21 mouse cellular contexts compared by ENCODE assay signal in the genomic region with DNA sequence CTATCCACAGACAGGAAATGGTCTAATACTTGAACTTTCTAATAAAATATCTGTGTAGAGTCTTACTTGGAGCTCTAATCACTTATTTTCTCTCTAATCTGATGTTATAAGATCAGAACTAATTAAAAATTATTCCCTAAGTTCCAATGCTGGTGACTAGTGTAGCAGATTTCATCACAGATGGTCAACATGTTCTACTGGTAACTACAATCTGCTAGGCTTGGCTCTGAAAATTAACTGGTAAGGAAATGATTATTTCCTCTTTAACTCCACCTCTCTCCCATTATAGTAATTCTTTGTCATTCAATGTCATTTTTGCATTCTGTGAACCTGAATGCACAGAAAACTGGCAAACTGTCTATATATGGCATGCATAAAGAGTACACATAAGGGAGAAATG.
DNase-seq lines count a peak whose midpoint lies in the region; ATAC-seq lines count a peak whose summit lies in the region.
"Had no signal": no experiment of that assay in that cellular context is flagged by ENCODE, and none has a peak within 500 bp of the region (broad histone marks: within the 10 kb centered on the region; RNA-seq: fewer than 3 reads in every experiment).

No protein-coding gene starts in this region.

- no peak overlapping the region for H3K9ac ChIP-seq in forebrain, embryonic 14.5 days (ENCODE audit: low read length)
- H3K9ac ChIP-seq in forebrain, embryonic 11.5 days (ENCODE audit: low read length) = no peak overlapping the region
- H3K9ac ChIP-seq: embryonic facial prominence, embryonic 12.5 days; forebrain, embryonic 15.5 days; heart, embryonic 15.5 days; hindbrain, embryonic 14.5 days; intestine, embryonic 15.5 days had no signal

- H3K9me3 ChIP-seq in forebrain, embryonic 14.5 days (replicated peaks; ENCODE audit: control insufficient read depth, low read length) = no peaks in the 10 kb centered on the region
- H3K9me3 ChIP-seq in forebrain, embryonic 11.5 days (ENCODE audit: control insufficient read depth, low read length) = no peaks in the 10 kb centered on the region
- H3K9me3 ChIP-seq: embryonic facial prominence, embryonic 12.5 days; forebrain, embryonic 15.5 days; heart, embryonic 15.5 days; hindbrain, embryonic 10.5 days; intestine, embryonic 15.5 days had no signal

- H3K36me3 ChIP-seq in forebrain, embryonic 14.5 days (ENCODE audit: control insufficient read depth, insufficient read depth, low read length) = no peaks in the 10 kb centered on the region
- no peaks in the 10 kb centered on the region for H3K36me3 ChIP-seq in forebrain, embryonic 11.5 days (ENCODE audit: control insufficient read depth, insufficient read depth, low read length)
- H3K36me3 ChIP-seq: embryonic facial prominence, embryonic 12.5 days; forebrain, embryonic 15.5 days; heart, embryonic 15.5 days; hindbrain, embryonic 10.5 days; intestine, embryonic 15.5 days had no signal

- peak; percentile 54 for ATAC-seq in forebrain, embryonic 14.5 days
- ATAC-seq in forebrain, embryonic 11.5 days (replicated peaks; ENCODE audit: low FRiP score) = no peak
- ATAC-seq: activated CD4-positive, CD25-positive, alpha-beta regulatory T cell, adult 4 months; forebrain, embryonic 15.5 days; intestine, embryonic 15.5 days; Patski had no signal

- no peak overlapping the region for H3K27ac ChIP-seq in forebrain, embryonic 14.5 days (ENCODE audit: low read depth, low read length)
- no peak overlapping the region for H3K27ac ChIP-seq in forebrain, embryonic 11.5 days (ENCODE audit: low read depth, low read length)
- H3K27ac ChIP-seq: embryonic facial prominence, embryonic 12.5 days; forebrain, embryonic 15.5 days; heart, adult 2 months; heart, embryonic 15.5 days; hindbrain, embryonic 10.5 days; hindbrain, embryonic 14.5 days; intestine, embryonic 15.5 days had no signal

- no peaks in the 10 kb centered on the region for H3K4me1 ChIP-seq in forebrain, embryonic 14.5 days (ENCODE audit: control insufficient read depth, insufficient read depth, low read length)
- H3K4me1 ChIP-seq in forebrain, embryonic 11.5 days (replicated peaks; ENCODE audit: control insufficient read depth, insufficient read depth, low read length) = no peaks in the 10 kb centered on the region
- H3K4me1 ChIP-seq: embryonic facial prominence, embryonic 12.5 days; forebrain, embryonic 15.5 days; heart, embryonic 15.5 days; hindbrain, embryonic 10.5 days; intestine, embryonic 15.5 days had no signal

- H3K27me3 ChIP-seq in forebrain, embryonic 14.5 days (replicated peaks; ENCODE audit: control insufficient read depth, insufficient read depth, low read length) = no peaks in the 10 kb centered on the region
- H3K27me3 ChIP-seq in forebrain, embryonic 11.5 days (ENCODE audit: control insufficient read depth, insufficient read depth, low read length) = no peaks in the 10 kb centered on the region
- H3K27me3 ChIP-seq: CH12.LX; embryonic facial prominence, embryonic 12.5 days; forebrain, embryonic 15.5 days; heart, embryonic 15.5 days; intestine, embryonic 15.5 days; Patski had no signal

- H3K4me3 ChIP-seq in forebrain, embryonic 14.5 days (ENCODE audit: low read depth, low read length) = no peak overlapping the region
- H3K4me3 ChIP-seq in forebrain, embryonic 11.5 days (ENCODE audit: low read depth, low read length) = no peak overlapping the region
- H3K4me3 ChIP-seq: embryonic facial prominence, embryonic 12.5 days; forebrain, embryonic 15.5 days; heart, adult 2 months; heart, embryonic 15.5 days; hindbrain, embryonic 10.5 days; intestine, embryonic 15.5 days had no signal

- no peak overlapping the region for H3K4me2 ChIP-seq in forebrain, embryonic 14.5 days (ENCODE audit: low read length)
- no peak overlapping the region for H3K4me2 ChIP-seq in forebrain, embryonic 11.5 days (ENCODE audit: low read depth, low read length, severe bottlenecking)
- H3K4me2 ChIP-seq: embryonic facial prominence, embryonic 12.5 days; forebrain, embryonic 15.5 days; heart, embryonic 11.5 days; heart, embryonic 15.5 days; hindbrain, embryonic 14.5 days; intestine, embryonic 15.5 days had no signal

- DNase-seq in forebrain, embryonic 14.5 days (ENCODE audit: low spot score) = peak; percentile 62
- DNase-seq in forebrain, embryonic 11.5 days (ENCODE audit: low spot score) = no peak
- peak; percentile 5 to 73 for DNase-seq in layer of hippocampus, adult 18-20 months (ENCODE audit: low spot score in 2 of 2)
- DNase-seq in layer of hippocampus, postnatal 10 days (ENCODE audit: low spot score in 2 of 2) = no peak
- DNase-seq in layer of hippocampus, adult 9-10 months (ENCODE audit: low spot score) = peak; percentile 57
- no peak for DNase-seq in yolk sac, embryonic 10.5 days (ENCODE audit: low spot score)
- no peak for DNase-seq in embryo, embryonic 10.5 days (ENCODE audit: low spot score)
- DNase-seq: adrenal gland, postnatal 14 days; gastrocnemius, postnatal 14 days; heart, adult 2 months; heart, postnatal 14 days had no signal

Comparison
In these comparisons a context has a peak if more than half of its experiments do, and no peak if none do; other contexts are left out.
1. DNase-seq: peak in forebrain, embryonic 14.5 days (single experiment), layer of hippocampus, adult 18-20 months (2 of 2) and layer of hippocampus, adult 9-10 months (single experiment); none in forebrain, embryonic 11.5 days (single experiment), layer of hippocampus, postnatal 10 days (0 of 2), yolk sac, embryonic 10.5 days (single experiment) and embryo, embryonic 10.5 days (single experiment).